Mouse (Mus musculus) midbrain, postnatal 0 days (tissue): ENCODE data around the gene Mgll. TPM values are rescaled to one million over a fixed set of nuclear protein-coding genes. Genes with fewer than 3 reads are reported as not detected.

ENCODE experiments used
- ATAC-seq: fragments of 200-750 bp; cut with Nextera tagmentation; 2 replicates; pipeline ENCODE4 v1.8.0; 2017; ENCODE audit warnings: moderate number of reproducible peaks, mild to moderate bottlenecking, moderate TSS enrichment, moderate library complexity; ENCODE audit not compliant: low FRiP score
- DNase-seq: peaks from one replicate; pipeline ENCODE4 v3.0.0-alpha.2; 2015; ENCODE audit warnings: low spot score
- H3K27ac ChIP-seq: fragments of 300-500 bp; sonication (generic); 2 replicates; pipeline ENCODE4 v1.5.1; 2014; ENCODE audit warnings: low read depth, mild to moderate bottlenecking, low read length, mixed read lengths
- H3K27me3 ChIP-seq: fragments of 300-500 bp; sonication (generic); 2 replicates; pipeline ENCODE4 v1.6.1; 2014; ENCODE audit warnings: low read length, control low read depth, mixed read lengths; ENCODE audit not compliant: insufficient read depth
- H3K36me3 ChIP-seq: fragments of 300-500 bp; sonication (generic); 2 replicates; pipeline ENCODE4 v1.6.1; 2014; ENCODE audit warnings: low read length, control low read depth, mixed read lengths; ENCODE audit not compliant: insufficient read depth
- H3K4me1 ChIP-seq: fragments of 300-500 bp; sonication (generic); 2 replicates; pipeline ENCODE4 v1.6.1; 2014; ENCODE audit warnings: mild to moderate bottlenecking, control low read depth, antibody characterized with exemption, low read length, mixed read lengths; ENCODE audit not compliant: insufficient read depth
- H3K4me2 ChIP-seq: fragments of 300-500 bp; sonication (generic); 2 replicates; pipeline ENCODE4 v1.6.1; 2014; ENCODE audit warnings: low read depth, mild to moderate bottlenecking, low read length, mixed read lengths; ENCODE audit not compliant: poor library complexity, severe bottlenecking
- H3K4me3 ChIP-seq: fragments of 300-500 bp; sonication (generic); 2 replicates; pipeline ENCODE4 v1.5.1; 2014; ENCODE audit warnings: low read depth, mild to moderate bottlenecking, low read length, moderate library complexity
- H3K9ac ChIP-seq: fragments of 300-500 bp; sonication (generic); replicated peaks from 2 replicates; pipeline ENCODE4 v1.6.1; 2014; ENCODE audit warnings: mild to moderate bottlenecking, low read length, moderate library complexity, mixed read lengths; ENCODE audit not compliant: poor library complexity, severe bottlenecking
- H3K9me3 ChIP-seq: fragments of 300-500 bp; sonication (generic); 2 replicates; pipeline ENCODE4 v1.6.1; 2016; ENCODE audit warnings: low read length, control low read depth
- CTCF ChIP-seq: IDR thresholded peaks from 2 replicates; pipeline ENCODE4 v1.5.1; 2016; ENCODE audit warnings: antibody characterized with exemption, mild to moderate bottlenecking
- WGBS: fragments of 180-500 bp; shearing (Covaris S2); extraction: QIAGEN DNeasy Blood & Tissue Kit; methylation state at CpG from one replicate; pipeline ENCODE4 v1.1.7; 2014; 5-methylcytosine and 5-hydroxymethylcytosine counted together
- polyA plus RNA-seq: library from polyadenylated mRNA; unstranded; fragments of >200 nt; fragmentation: Nextera tagmentation; extraction: Ambion mirVana; gene quantifications from 2 replicates; pipeline ENCODE4 v1.2.1, GENCODE M21; 2015
- total RNA-seq: library from RNA; depleted of rRNA; stranded (reverse); fragments of >200 nt; gene quantifications from 2 replicates; pipeline ENCODE4 v1.2.3, GENCODE M21; 2014

The Mgll gene
- total and polyA plus RNA-seq, 2 experiments from 2014 or later: 50.6 to 62.3 TPM

GRCm38 (mm10) chr6:88743601-88744291 lies 19.5 kb downstream of the Mgll start:
- Histone ChIP-seq H3K27me3 (no peaks in the 10 kb centered on the region), H3K4me1 (no peaks in the 10 kb centered on the region)
- DNase-seq: no peak

GRCm38 (mm10) chr6:88745027-88745426 lies 20.8 kb downstream of the Mgll start:
- Histone ChIP-seq H3K4me2 (no peak overlapping the region), H3K9ac (no peak overlapping the region), H3K36me3 (no peaks in the 10 kb centered on the region), H3K27ac (no peak overlapping the region), H3K9me3 (no peaks in the 10 kb centered on the region), H3K4me1 (no peaks in the 10 kb centered on the region), H3K27me3 (no peaks in the 10 kb centered on the region), H3K4me3 (no peak overlapping the region)
- TF ChIP-seq CTCF: no peak
- no peak for ATAC-seq
- no peak for DNase-seq
- 90% methylated on average over 10 of the region's 10 CpGs for WGBS

More at GRCm38 (mm10) chr6:88743601-88744291, 19.5 kb downstream of the Mgll start:
- Histone ChIP-seq H3K9me3 (no peaks in the 10 kb centered on the region), H3K4me2 (no peak overlapping the region), H3K27ac (no peak overlapping the region), H3K36me3 (no peaks in the 10 kb centered on the region), H3K4me3 (no peak overlapping the region), H3K9ac (no peak overlapping the region)
- 57% methylated on average over 14 of the region's 14 CpGs for WGBS
- no peak for ATAC-seq
- TF ChIP-seq CTCF: no peak

GRCm38 (mm10) chr6:88746271-88746670 lies 22.1 kb downstream of the Mgll start:
- no peak for TF ChIP-seq CTCF
- ATAC-seq: no peak
- Histone ChIP-seq H3K9ac (no peak overlapping the region), H3K36me3 (no peaks in the 10 kb centered on the region), H3K4me3 (no peak overlapping the region), H3K4me1 (no peaks in the 10 kb centered on the region), H3K27ac (no peak overlapping the region), H3K9me3 (no peaks in the 10 kb centered on the region), H3K4me2 (no peak overlapping the region), H3K27me3 (no peaks in the 10 kb centered on the region)
- DNase-seq: no peak
- 79% methylated on average over 8 of the region's 8 CpGs for WGBS

- 78% methylated on average over 12 of the region's 12 CpGs for WGBS
- TF ChIP-seq CTCF: no peak
Observed at GRCm38 (mm10) chr6:88747296-88748040, 23.3 kb downstream of the Mgll start.

GRCm38 (mm10) chr6:88750884-88751283 lies 26.7 kb downstream of the Mgll start:
- 69% methylated on average over 6 of the region's 6 CpGs for WGBS
- Histone ChIP-seq H3K27ac (no peak overlapping the region), H3K4me3 (no peak overlapping the region), H3K4me2 (no peak overlapping the region), H3K27me3 (no peaks in the 10 kb centered on the region), H3K9me3 (no peaks in the 10 kb centered on the region), H3K36me3 (no peaks in the 10 kb centered on the region), H3K9ac (no peak overlapping the region), H3K4me1 (peaks cover 4% of the 10 kb centered on the region; the same call in 1 of the 2 replicates)
- DNase-seq (no peak), ATAC-seq (no peak)
- no peak for TF ChIP-seq CTCF

More at GRCm38 (mm10) chr6:88747296-88748040, 23.3 kb downstream of the Mgll start:
- H3K27ac ChIP-seq: no peak overlapping the region
- no peak overlapping the region for H3K4me3 ChIP-seq
- no peak overlapping the region for H3K4me2 ChIP-seq
- H3K4me1 ChIP-seq: 0 out of 2 replicates have a peak, but pooled peaks cover under 1% of the 10 kb centered on the region
- H3K27me3 ChIP-seq: no peaks in the 10 kb centered on the region
- H3K9ac ChIP-seq: no peak overlapping the region
- no peak for DNase-seq
- H3K9me3 ChIP-seq: no peaks in the 10 kb centered on the region
- no peak for ATAC-seq
- no peaks in the 10 kb centered on the region for H3K36me3 ChIP-seq

GRCm38 (mm10) chr6:88752711-88753219 lies 28.6 kb downstream of the Mgll start:
- H3K36me3 ChIP-seq: no peaks in the 10 kb centered on the region
- WGBS: 32% methylated on average over 5 of the region's 5 CpGs
- no peak overlapping the region for H3K9ac ChIP-seq
- H3K4me3 ChIP-seq: no peak overlapping the region
- H3K9me3 ChIP-seq: no peaks in the 10 kb centered on the region
- H3K27ac ChIP-seq: no peak overlapping the region
- peaks cover 4% of the 10 kb centered on the region; the same call in 1 of the 2 replicates for H3K4me1 ChIP-seq
- ATAC-seq: peak; percentile 49
- peak; percentile 52 for DNase-seq
- no peaks in the 10 kb centered on the region for H3K27me3 ChIP-seq
- peak; percentile 42 for TF ChIP-seq CTCF
- no peak overlapping the region for H3K4me2 ChIP-seq
